26 mouse cellular contexts compared by ENCODE assay signal in genomic region chr4:119998911-119999310, GRCm38 (mm10).
DNase-seq lines count a peak whose midpoint lies in the region; ATAC-seq and TF ChIP-seq lines count a peak whose summit lies in the region.
"Had no signal": no experiment of that assay in that cellular context is flagged by ENCODE, and none has a peak within 500 bp of the region (broad histone marks: within the 10 kb centered on the region; RNA-seq: fewer than 3 reads in every experiment).

No protein-coding gene starts in this region.

- no peak overlapping the region for H3K27ac ChIP-seq in cerebellum, adult 2 months (ENCODE audit: insufficient read depth, low read length)
- no peak overlapping the region for H3K27ac ChIP-seq in intestine, postnatal 0 days (ENCODE audit: low read depth, low read length)
- H3K27ac ChIP-seq: forebrain, embryonic 15.5 days; hindbrain, postnatal 0 days; intestine, embryonic 15.5 days; layer of hippocampus, adult 2 months; liver, embryonic 12.5 days; neural tube, embryonic 12.5 days had no signal

- TF ChIP-seq CTCF in cerebellum, adult 2 months (IDR thresholded peaks at IDR 0.05; ENCODE audit: borderline replicate concordance, insufficient read depth, low read depth, low read length), result no peak
- no peak for TF ChIP-seq CTCF in intestine, postnatal 0 days (IDR thresholded peaks at IDR 0.05; ENCODE audit: low read depth)

- WGBS in cerebellum, adult 2 months, result 23% methylated on average over 5 of the region's 5 CpGs
- 69% methylated on average over 5 of the region's 5 CpGs for WGBS in intestine, postnatal 0 days

- H3K36me3 ChIP-seq in intestine, postnatal 0 days (ENCODE audit: control insufficient read depth, insufficient read depth), result no peaks in the 10 kb centered on the region
- H3K36me3 ChIP-seq: forebrain, embryonic 15.5 days; intestine, embryonic 15.5 days; liver, embryonic 12.5 days; neural tube, embryonic 12.5 days had no signal

- H3K9me3 ChIP-seq in intestine, postnatal 0 days (ENCODE audit: control insufficient read depth), result no peaks in the 10 kb centered on the region
- H3K9me3 ChIP-seq: forebrain, embryonic 15.5 days; intestine, embryonic 15.5 days; liver, embryonic 12.5 days; neural tube, embryonic 12.5 days had no signal

- no peaks in the 10 kb centered on the region for H3K27me3 ChIP-seq in cerebellum, adult 2 months (ENCODE audit: control insufficient read depth, insufficient read depth, low read length)
- no peaks in the 10 kb centered on the region for H3K27me3 ChIP-seq in intestine, postnatal 0 days (replicated peaks; ENCODE audit: control insufficient read depth, insufficient read depth, low read length)
- H3K27me3 ChIP-seq: forebrain, embryonic 15.5 days; intestine, embryonic 15.5 days; liver, embryonic 12.5 days; neural tube, embryonic 12.5 days had no signal

- H3K9ac ChIP-seq in intestine, postnatal 0 days (ENCODE audit: low read depth, low read length), result no peak overlapping the region
- H3K9ac ChIP-seq: forebrain, embryonic 15.5 days; intestine, embryonic 15.5 days; liver, embryonic 12.5 days; liver, postnatal 0 days; neural tube, embryonic 12.5 days had no signal

- DNase-seq in frontal cortex, postnatal 14 days (ENCODE audit: low spot score in 2 of 2), result no peak
- peak; percentile 79 for DNase-seq in adipocyte (ENCODE audit: low spot score)
- DNase-seq in cerebellum, adult 2 months, result peak; percentile 46 to 58
- peak; percentile 37 to 41 for DNase-seq in cerebellum, postnatal 36 days
- DNase-seq in ovary, postnatal 36 days (ENCODE audit: low spot score), result no peak
- DNase-seq: adrenal gland, adult 8-10 months; heart, postnatal 14 days; kidney, adult 9 months; kidney, postnatal 25 days; left cerebral cortex, postnatal 4 days; liver, postnatal 0 days; lung, postnatal 36 days; thymus, adult 2 months; thymus, postnatal 36 days had no signal

- TF ChIP-seq POLR2A in cerebellum, adult 2 months (IDR thresholded peaks at IDR 0.05; ENCODE audit: borderline replicate concordance, insufficient read depth, low read length), result no peak

- H3K4me2 ChIP-seq in intestine, postnatal 0 days (replicated peaks; ENCODE audit: low read depth), result no peak overlapping the region
- H3K4me2 ChIP-seq: forebrain, embryonic 15.5 days; intestine, embryonic 15.5 days; liver, embryonic 12.5 days; midbrain, embryonic 11.5 days; neural tube, embryonic 12.5 days had no signal

- H3K4me3 ChIP-seq in cerebellum, adult 2 months (replicated peaks; ENCODE audit: insufficient read depth, low read depth, low read length), result no peak overlapping the region
- no peak overlapping the region for H3K4me3 ChIP-seq in intestine, postnatal 0 days (ENCODE audit: low read depth, low read length)
- H3K4me3 ChIP-seq: forebrain, embryonic 15.5 days; intestine, embryonic 15.5 days; layer of hippocampus, adult 2 months; liver, embryonic 12.5 days; myocyte; neural tube, embryonic 12.5 days had no signal

- peaks cover 11% of the 10 kb centered on the region for H3K4me1 ChIP-seq in cerebellum, adult 2 months (ENCODE audit: control insufficient read depth, insufficient read depth, low read length)
- H3K4me1 ChIP-seq in intestine, postnatal 0 days (replicated peaks; ENCODE audit: control insufficient read depth, insufficient read depth, low read length), result no peaks in the 10 kb centered on the region
- H3K4me1 ChIP-seq: forebrain, embryonic 15.5 days; intestine, embryonic 15.5 days; liver, embryonic 12.5 days; neural tube, embryonic 12.5 days had no signal

- 0 out of 2 replicates have a peak, but pooled peaks have one; percentile 54 for ATAC-seq in frontal cortex, adult (ENCODE audit: low TSS enrichment)
- ATAC-seq in intestine, postnatal 0 days, result no peak
- ATAC-seq: CD4-positive, CD25-positive, alpha-beta regulatory T cell, adult 4 months; forebrain, embryonic 15.5 days; hindbrain, postnatal 0 days; intestine, embryonic 15.5 days; liver, embryonic 12.5 days; liver, postnatal 0 days; midbrain, embryonic 16.5 days had no signal

Comparison
In these comparisons a context has a peak if more than half of its experiments do, and no peak if none do; other contexts are left out.
1. DNase-seq: peak in adipocyte (single experiment), cerebellum, adult 2 months (2 of 2) and cerebellum, postnatal 36 days (2 of 2); none in frontal cortex, postnatal 14 days (0 of 2) and ovary, postnatal 36 days (single experiment).